Mouse (Mus musculus) myocyte (in vitro differentiated cells): ENCODE results near the gene Grin3b.

Experiments
- CEBPB ChIP-seq: IDR thresholded peaks from 2 replicates; pipeline ENCODE4 v1.6.1; 2011; ENCODE audit warnings: mild to moderate bottlenecking, moderate library complexity; ENCODE audit not compliant: poor library complexity, insufficient read depth, severe bottlenecking
- POLR2A ChIP-seq: IDR thresholded peaks from one replicate; pipeline ENCODE4 v1.6.1; 2011; ENCODE audit warnings: low read depth, mild to moderate bottlenecking, control low read depth, moderate library complexity; ENCODE audit not compliant: insufficient read length
- USF1 ChIP-seq: IDR thresholded peaks from one replicate; pipeline ENCODE4 v1.6.1; 2011; ENCODE audit warnings: low read depth, mild to moderate bottlenecking, control low read depth, moderate library complexity

- TF ChIP-seq POLR2A (no peak), CEBPB (no peak), USF1 (no peak)
Observed at GRCm38 (mm10) chr10:79974668-79975067, 4.2 kb downstream of the Grin3b start.
